28 mouse cellular contexts compared by ENCODE assay signal in the genomic region with DNA sequence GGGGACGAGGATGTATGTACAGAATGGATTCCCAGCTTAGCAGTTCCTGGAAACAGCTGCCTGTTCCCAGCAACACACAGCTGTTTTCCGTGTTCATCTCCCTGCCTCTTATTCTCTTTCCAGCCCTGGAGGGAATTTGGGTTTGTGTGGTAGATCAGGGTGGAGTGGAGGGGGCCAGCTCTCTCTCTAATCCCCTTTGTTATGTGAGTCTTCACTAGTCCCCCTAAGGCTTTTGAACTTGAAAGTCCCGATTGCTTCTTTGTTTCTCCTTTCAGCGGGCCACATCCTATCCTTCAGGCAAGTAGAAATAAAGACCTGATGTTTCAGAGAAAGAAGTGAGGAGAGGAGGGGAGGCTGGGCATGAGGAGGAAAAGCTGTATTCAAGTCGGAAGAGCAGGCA. TPM values are rescaled to one million over a fixed set of nuclear protein-coding genes. Genes with fewer than 3 reads are reported as not detected.
A peak's percentile ranks its signal among the peaks of the same experiment; 100 is the strongest.
DNase-seq lines count a peak whose midpoint lies in the region; ATAC-seq and TF ChIP-seq lines count a peak whose summit lies in the region.
"Had no signal": no experiment of that assay in that cellular context is flagged by ENCODE, and none has a peak within 500 bp of the region (broad histone marks: within the 10 kb centered on the region; RNA-seq: fewer than 3 reads in every experiment).

No protein-coding gene starts in this region.

- TF ChIP-seq EP300 in liver, postnatal 0 days (IDR thresholded peaks at IDR 0.05; ENCODE audit: low read depth) = no peak

- TF ChIP-seq CTCF in liver, postnatal 0 days (IDR thresholded peaks at IDR 0.05; ENCODE audit: low read depth) = no peak

- H3K4me1 ChIP-seq in hindbrain, embryonic 10.5 days (replicated peaks) = peaks cover 34% of the 10 kb centered on the region
- H3K4me1 ChIP-seq in hindbrain, embryonic 16.5 days (ENCODE audit: control insufficient read depth, insufficient read depth, low read depth, low read length) = no peaks in the 10 kb centered on the region
- peaks cover 2% of the 10 kb centered on the region; the same call in 1 of the 2 replicates for H3K4me1 ChIP-seq in embryonic facial prominence, embryonic 11.5 days (ENCODE audit: control insufficient read depth, insufficient read depth, low read length)
- peaks cover 15% of the 10 kb centered on the region for H3K4me1 ChIP-seq in midbrain, embryonic 14.5 days (ENCODE audit: control insufficient read depth, insufficient read depth, low read length)
- no peaks in the 10 kb centered on the region for H3K4me1 ChIP-seq in liver, postnatal 0 days (ENCODE audit: insufficient read depth)

- no peak for ATAC-seq in hindbrain, embryonic 16.5 days
- ATAC-seq in embryonic facial prominence, embryonic 11.5 days (replicated peaks; ENCODE audit: insufficient number of reproducible peaks, low FRiP score, low TSS enrichment, low read depth) = no peak
- peak; percentile 50; the same call in 1 of the 2 replicates for ATAC-seq in midbrain, embryonic 14.5 days (ENCODE audit: low FRiP score, low TSS enrichment)
- no peak for ATAC-seq in liver, postnatal 0 days
- ATAC-seq: activated CD4-positive, CD25-positive, alpha-beta regulatory T cell, adult 4 months; forebrain, embryonic 13.5 days; hindbrain, postnatal 0 days; intestine, embryonic 16.5 days; Patski had no signal

- no peak for DNase-seq in hindbrain, embryonic 10.5 days (ENCODE audit: low spot score)
- peak; percentile 70 for DNase-seq in ES-CJ7 (ENCODE audit: low read depth, low spot score)
- peak; percentile 50 for DNase-seq in embryonic facial prominence, embryonic 11.5 days (ENCODE audit: low spot score)
- peak; percentile 59 for DNase-seq in midbrain, embryonic 14.5 days
- DNase-seq in left cerebral cortex, adult 18-20 months (ENCODE audit: low spot score in 2 of 2) = no peak
- no peak for DNase-seq in liver, postnatal 0 days
- DNase-seq: adrenal gland, adult 8-10 months; cerebellum, adult 8-10 months; cerebellum, postnatal 36 days; embryo, embryonic 11 days; gastrocnemius, adult 2 months; kidney, postnatal 25 days; left cerebral cortex, postnatal 4 days; lung, adult 18-20 months; lung, postnatal 10 days; thymus, adult 18-20 months; thymus, postnatal 36 days had no signal

- H3K9me3 ChIP-seq in hindbrain, embryonic 10.5 days = no peaks in the 10 kb centered on the region
- H3K9me3 ChIP-seq in hindbrain, embryonic 16.5 days (ENCODE audit: control insufficient read depth, low read length) = no peaks in the 10 kb centered on the region
- H3K9me3 ChIP-seq in embryonic facial prominence, embryonic 11.5 days (replicated peaks; ENCODE audit: control insufficient read depth, low read length) = no peaks in the 10 kb centered on the region
- H3K9me3 ChIP-seq in midbrain, embryonic 14.5 days (ENCODE audit: control insufficient read depth, low read length) = no peaks in the 10 kb centered on the region
- no peaks in the 10 kb centered on the region for H3K9me3 ChIP-seq in liver, postnatal 0 days (ENCODE audit: low read length)
- H3K9me3 ChIP-seq: forebrain, embryonic 13.5 days; neural tube, embryonic 15.5 days had no signal

- H3K9ac ChIP-seq in hindbrain, embryonic 16.5 days (ENCODE audit: low read depth, low read length) = no peak overlapping the region
- H3K9ac ChIP-seq in embryonic facial prominence, embryonic 11.5 days (replicated peaks; ENCODE audit: low read length) = no peak overlapping the region
- H3K9ac ChIP-seq in midbrain, embryonic 14.5 days (replicated peaks; ENCODE audit: low read length) = no peak overlapping the region
- no peak overlapping the region for H3K9ac ChIP-seq in liver, postnatal 0 days (replicated peaks)
- H3K9ac ChIP-seq: forebrain, embryonic 13.5 days; neural tube, embryonic 15.5 days had no signal

- peak overlapping the region; percentile 50; the same call in 1 of the 2 replicates for H3K27ac ChIP-seq in hindbrain, embryonic 10.5 days
- H3K27ac ChIP-seq in hindbrain, embryonic 16.5 days (ENCODE audit: low read depth, low read length) = no peak overlapping the region
- no peak overlapping the region for H3K27ac ChIP-seq in embryonic facial prominence, embryonic 11.5 days (replicated peaks; ENCODE audit: low read depth, low read length)
- no peak overlapping the region for H3K27ac ChIP-seq in midbrain, embryonic 14.5 days (replicated peaks; ENCODE audit: low read depth, low read length)
- H3K27ac ChIP-seq in liver, postnatal 0 days (ENCODE audit: low read depth) = no peak overlapping the region
- H3K27ac ChIP-seq: forebrain, embryonic 13.5 days; gastrocnemius, adult 2 months; hindbrain, postnatal 0 days; layer of hippocampus, adult 2 months; neural tube, embryonic 15.5 days had no signal

- 14% methylated on average over 5 of the region's 5 CpGs for WGBS in hindbrain, embryonic 10.5 days
- WGBS in hindbrain, embryonic 16.5 days = 16% methylated on average over 5 of the region's 5 CpGs
- WGBS in embryonic facial prominence, embryonic 11.5 days = 7% methylated on average over 5 of the region's 5 CpGs
- 5% methylated on average over 5 of the region's 5 CpGs for WGBS in midbrain, embryonic 14.5 days
- 46% methylated on average over 5 of the region's 5 CpGs for WGBS in liver, postnatal 0 days (ENCODE audit: insufficient replicate concordance)

- no peak overlapping the region for H3K4me3 ChIP-seq in hindbrain, embryonic 10.5 days
- H3K4me3 ChIP-seq in hindbrain, embryonic 16.5 days (ENCODE audit: low read length) = no peak overlapping the region
- H3K4me3 ChIP-seq in embryonic facial prominence, embryonic 11.5 days (ENCODE audit: low read depth, low read length) = no peak overlapping the region
- H3K4me3 ChIP-seq in midbrain, embryonic 14.5 days (replicated peaks; ENCODE audit: low read depth, low read length) = no peak overlapping the region
- no peak overlapping the region for H3K4me3 ChIP-seq in liver, postnatal 0 days (ENCODE audit: low read depth, low read length)
- H3K4me3 ChIP-seq: erythroblast, embryonic 14.5 days; forebrain, embryonic 13.5 days; gastrocnemius, adult 2 months; layer of hippocampus, adult 2 months; neural tube, embryonic 15.5 days had no signal

- no peak overlapping the region for H3K4me2 ChIP-seq in hindbrain, embryonic 16.5 days (ENCODE audit: low read length)
- H3K4me2 ChIP-seq in embryonic facial prominence, embryonic 11.5 days (ENCODE audit: low read depth, low read length) = no peak overlapping the region
- H3K4me2 ChIP-seq in midbrain, embryonic 14.5 days (ENCODE audit: low read length) = no peak overlapping the region
- H3K4me2 ChIP-seq in liver, postnatal 0 days (ENCODE audit: low read depth, low read length) = no peak overlapping the region
- H3K4me2 ChIP-seq: forebrain, embryonic 13.5 days; neural tube, embryonic 15.5 days had no signal

- H3K27me3 ChIP-seq in hindbrain, embryonic 10.5 days (ENCODE audit: insufficient read depth, poor library complexity, severe bottlenecking) = no peaks in the 10 kb centered on the region
- no peaks in the 10 kb centered on the region for H3K27me3 ChIP-seq in hindbrain, embryonic 16.5 days (replicated peaks; ENCODE audit: control insufficient read depth, insufficient read depth, low read length)
- H3K27me3 ChIP-seq in embryonic facial prominence, embryonic 11.5 days (ENCODE audit: control insufficient read depth, insufficient read depth, low read length) = no peaks in the 10 kb centered on the region
- no peaks in the 10 kb centered on the region for H3K27me3 ChIP-seq in midbrain, embryonic 14.5 days (ENCODE audit: control insufficient read depth, insufficient read depth, low read length)
- peaks cover 26% of the 10 kb centered on the region; the same call in 1 of the 2 replicates for H3K27me3 ChIP-seq in liver, postnatal 0 days (ENCODE audit: insufficient read depth, low read length)
- H3K27me3 ChIP-seq: forebrain, embryonic 13.5 days; neural tube, embryonic 15.5 days; Patski had no signal

- no peaks in the 10 kb centered on the region for H3K36me3 ChIP-seq in hindbrain, embryonic 10.5 days
- H3K36me3 ChIP-seq in hindbrain, embryonic 16.5 days (ENCODE audit: control insufficient read depth, insufficient read depth, low read length) = no peaks in the 10 kb centered on the region
- no peaks in the 10 kb centered on the region for H3K36me3 ChIP-seq in embryonic facial prominence, embryonic 11.5 days (replicated peaks; ENCODE audit: control insufficient read depth, insufficient read depth, low read depth, low read length)
- no peaks in the 10 kb centered on the region for H3K36me3 ChIP-seq in midbrain, embryonic 14.5 days (ENCODE audit: control insufficient read depth, insufficient read depth, low read length)
- H3K36me3 ChIP-seq in liver, postnatal 0 days (replicated peaks; ENCODE audit: insufficient read depth, low read length) = no peaks in the 10 kb centered on the region
- H3K36me3 ChIP-seq: G1E; neural tube, embryonic 15.5 days had no signal

RNA-seq across cellular contexts. Expression of a gene that starts 24.7 kb away (rescaled TPM):
- polyA plus RNA-seq in hindbrain, embryonic 10.5 days (2016; fragmentation: Nextera tagmentation; extraction: Ambion mirVana) = 49.0 and 49.2 TPM in 2 replicates
- polyA plus RNA-seq in hindbrain, embryonic 16.5 days (2015; fragmentation: Nextera tagmentation; extraction: Ambion mirVana) = 48.4 and 50.1 TPM in 2 replicates
- polyA plus RNA-seq in embryonic facial prominence, embryonic 11.5 days (2014; fragmentation: Nextera tagmentation; extraction: Ambion mirVana) = 69.3 and 73.0 TPM in 2 replicates
- 53.6 and 56.5 TPM in 2 replicates for polyA plus RNA-seq in midbrain, embryonic 14.5 days (2014; fragmentation: Nextera tagmentation; extraction: Ambion mirVana)
- total RNA-seq in left cerebral cortex, adult 18-20 months (2021) = 100 to 1,000 TPM; 120 to 123 TPM
- polyA plus RNA-seq in liver, postnatal 0 days (2015; fragmentation: Nextera tagmentation; extraction: Ambion mirVana) = 1.6 and 2.1 TPM in 2 replicates
- polyA plus RNA-seq: erythroblast, embryonic 14.5 days; G1E had no signal

RNA-seq across cellular contexts. Expression of a gene that starts 45.0 kb away (rescaled TPM):
- 287 and 400 TPM in 2 replicates for polyA plus RNA-seq in hindbrain, embryonic 10.5 days (2016; fragmentation: Nextera tagmentation; extraction: Ambion mirVana)
- polyA plus RNA-seq in hindbrain, embryonic 16.5 days (2015; fragmentation: Nextera tagmentation; extraction: Ambion mirVana) = 1,720 and 1,858 TPM in 2 replicates
- polyA plus RNA-seq in embryonic facial prominence, embryonic 11.5 days (2014; fragmentation: Nextera tagmentation; extraction: Ambion mirVana) = 181 and 212 TPM in 2 replicates
- 1,445 and 1,876 TPM in 2 replicates for polyA plus RNA-seq in midbrain, embryonic 14.5 days (2014; fragmentation: Nextera tagmentation; extraction: Ambion mirVana)
- 100 to 1,000 TPM; 871 to 967 TPM for total RNA-seq in left cerebral cortex, adult 18-20 months (2021)
- polyA plus RNA-seq in liver, postnatal 0 days (2015; fragmentation: Nextera tagmentation; extraction: Ambion mirVana) = 2.1 and 2.7 TPM in 2 replicates
- polyA plus RNA-seq: activated CD4-positive, CD25-positive, alpha-beta regulatory T cell, adult 4 months; erythroblast, embryonic 14.5 days; G1E; liver, adult 2 months had no signal

Comparison
In these comparisons a context has a peak if more than half of its experiments do, and no peak if none do; other contexts are left out.
1. DNase-seq: peak in ES-CJ7 (single experiment), embryonic facial prominence, embryonic 11.5 days (single experiment) and midbrain, embryonic 14.5 days (single experiment); none in hindbrain, embryonic 10.5 days (single experiment), left cerebral cortex, adult 18-20 months (0 of 2) and liver, postnatal 0 days (single experiment).
2. RNA of a gene that starts 24.7 kb away (polyA plus RNA-seq): 69.3 to 73.0 TPM in embryonic facial prominence, embryonic 11.5 days, 53.6 to 56.5 TPM in midbrain, embryonic 14.5 days, 49.0 to 49.2 TPM in hindbrain, embryonic 10.5 days and 48.4 to 50.1 TPM in hindbrain, embryonic 16.5 days; 1.6 to 2.1 TPM in liver, postnatal 0 days; every median in the first group is over 10 times any median in the second.
3. RNA of a gene that starts 45.0 kb away (polyA plus RNA-seq): 1,720 to 1,858 TPM in hindbrain, embryonic 16.5 days, 1,445 to 1,876 TPM in midbrain, embryonic 14.5 days, 287 to 400 TPM in hindbrain, embryonic 10.5 days and 181 to 212 TPM in embryonic facial prominence, embryonic 11.5 days; 2.1 to 2.7 TPM in liver, postnatal 0 days; every median in the first group is over 10 times any median in the second.